Mouse (Mus musculus): ENCODE measurements at regions not wholly inside any gene's neighbourhood (a gene's known extent, or its start where the extent isn't known, plus 50 kb on each side); places are given as distances from the start of the nearest gene placed in this dataset.

DNA sequence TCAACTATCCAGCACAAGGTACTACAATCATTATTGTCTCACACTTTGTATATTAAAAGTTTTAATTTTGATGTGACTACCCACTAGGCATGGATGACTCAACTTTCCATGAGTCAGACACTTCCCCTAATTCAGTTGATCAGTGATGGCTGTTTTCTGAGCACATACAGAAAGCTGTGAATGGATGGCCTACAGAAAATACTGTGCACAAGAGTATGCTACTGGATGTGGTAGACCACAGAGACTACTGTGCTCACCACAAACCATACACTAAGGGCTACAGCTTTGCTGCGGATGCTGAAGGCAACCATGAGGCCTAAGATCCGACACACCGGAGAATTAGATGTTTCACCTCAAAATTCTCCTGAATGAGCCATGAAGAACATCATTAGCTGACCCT is 174.4 kb upstream of the March1 start:
- no peak for ATAC-seq (ENCODE audit: insufficient number of reproducible peaks, insufficient read depth, low FRiP score, low read depth)
- no peak overlapping the region for H3K9ac ChIP-seq (replicated peaks; ENCODE audit: low read depth, low read length)

DNA sequence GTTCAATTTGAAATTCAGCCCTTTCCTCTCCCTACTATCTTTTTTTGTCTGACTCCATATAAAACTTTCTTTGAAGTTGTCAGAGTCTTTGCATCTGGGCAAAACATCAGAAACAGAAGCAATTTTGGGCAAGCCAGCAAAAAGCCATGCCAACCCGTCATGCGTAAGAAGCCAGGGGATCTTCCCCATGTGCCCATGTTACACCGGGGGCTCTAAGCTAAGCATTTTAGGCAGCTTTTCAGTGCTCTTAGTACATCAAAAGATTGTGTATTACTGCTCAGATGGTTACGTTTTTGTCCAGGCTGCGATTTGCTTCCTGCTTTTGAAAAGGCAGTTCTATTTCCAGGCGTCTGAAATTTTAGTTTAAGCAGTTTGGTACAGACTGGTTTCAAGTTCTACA is 196.8 kb upstream of the March1 start:
- H3K9me3 ChIP-seq (ENCODE audit: control insufficient read depth, low read depth, low read length), result no peaks in the 10 kb centered on the region
- H3K36me3 ChIP-seq (ENCODE audit: control insufficient read depth, insufficient read depth, low read length), result no peaks in the 10 kb centered on the region
- H3K9ac ChIP-seq (replicated peaks; ENCODE audit: low read depth, low read length), result no peak overlapping the region
- H3K4me1 ChIP-seq (ENCODE audit: control insufficient read depth, insufficient read depth, low read length), result no peaks in the 10 kb centered on the region
- WGBS, result 84% methylated on average over 6 of the region's 6 CpGs
- no peak for ATAC-seq (ENCODE audit: insufficient number of reproducible peaks, insufficient read depth, low FRiP score, low read depth)
- H3K4me3 ChIP-seq (ENCODE audit: low read depth, low read length), result no peak overlapping the region
- H3K4me2 ChIP-seq (replicated peaks; ENCODE audit: low read depth, low read length), result no peak overlapping the region
- H3K27me3 ChIP-seq (ENCODE audit: control insufficient read depth, insufficient read depth, low read length), result no peaks in the 10 kb centered on the region
- no peak overlapping the region for H3K27ac ChIP-seq (ENCODE audit: low read length)

More for the DNA sequence above, 174.4 kb upstream of the March1 start:
- H3K36me3 ChIP-seq (ENCODE audit: control insufficient read depth, insufficient read depth, low read length), result no peaks in the 10 kb centered on the region
- H3K4me1 ChIP-seq (ENCODE audit: control insufficient read depth, insufficient read depth, low read length), result no peaks in the 10 kb centered on the region
- no peak overlapping the region for H3K4me2 ChIP-seq (replicated peaks; ENCODE audit: low read depth, low read length)
- H3K9me3 ChIP-seq (ENCODE audit: control insufficient read depth, low read depth, low read length), result no peaks in the 10 kb centered on the region
- WGBS, result 86% methylated on average over 3 of the region's 3 CpGs
- H3K27ac ChIP-seq (ENCODE audit: low read length), result no peak overlapping the region
- H3K27me3 ChIP-seq (ENCODE audit: control insufficient read depth, insufficient read depth, low read length), result no peaks in the 10 kb centered on the region
- H3K4me3 ChIP-seq (ENCODE audit: low read depth, low read length), result no peak overlapping the region

DNA sequence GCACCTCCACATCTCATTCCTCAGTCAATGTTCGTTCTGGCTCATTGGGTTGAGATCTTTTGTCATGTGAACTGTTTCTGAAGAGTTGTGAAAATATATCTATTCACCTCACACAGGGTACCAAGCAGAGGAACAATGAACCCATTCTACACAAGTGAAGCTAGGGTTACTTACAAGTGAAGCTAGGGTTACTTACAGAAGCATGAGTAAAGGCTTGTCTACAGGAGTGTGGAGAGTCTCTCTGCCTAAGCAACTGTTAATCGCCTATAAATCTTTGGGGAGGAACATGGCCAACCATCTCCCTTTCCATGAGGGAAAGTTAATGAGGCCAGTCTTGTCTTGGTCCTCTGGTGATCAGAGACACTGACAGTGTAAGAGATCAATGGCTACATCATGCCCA is 199.8 kb upstream of the March1 start:
- Histone ChIP-seq H3K9ac (replicated peaks; ENCODE audit: low read depth, low read length) (no peak overlapping the region), H3K4me3 (ENCODE audit: low read depth, low read length) (no peak overlapping the region), H3K36me3 (ENCODE audit: control insufficient read depth, insufficient read depth, low read length) (no peaks in the 10 kb centered on the region), H3K4me2 (replicated peaks; ENCODE audit: low read depth, low read length) (no peak overlapping the region), H3K27me3 (ENCODE audit: control insufficient read depth, insufficient read depth, low read length) (no peaks in the 10 kb centered on the region), H3K27ac (ENCODE audit: low read length) (no peak overlapping the region), H3K9me3 (ENCODE audit: control insufficient read depth, low read depth, low read length) (no peaks in the 10 kb centered on the region), H3K4me1 (ENCODE audit: control insufficient read depth, insufficient read depth, low read length) (no peaks in the 10 kb centered on the region)
- WGBS, result 92% methylated on average over 2 of the region's 2 CpGs
- ATAC-seq (ENCODE audit: insufficient number of reproducible peaks, insufficient read depth, low FRiP score, low read depth), result no peak

DNA sequence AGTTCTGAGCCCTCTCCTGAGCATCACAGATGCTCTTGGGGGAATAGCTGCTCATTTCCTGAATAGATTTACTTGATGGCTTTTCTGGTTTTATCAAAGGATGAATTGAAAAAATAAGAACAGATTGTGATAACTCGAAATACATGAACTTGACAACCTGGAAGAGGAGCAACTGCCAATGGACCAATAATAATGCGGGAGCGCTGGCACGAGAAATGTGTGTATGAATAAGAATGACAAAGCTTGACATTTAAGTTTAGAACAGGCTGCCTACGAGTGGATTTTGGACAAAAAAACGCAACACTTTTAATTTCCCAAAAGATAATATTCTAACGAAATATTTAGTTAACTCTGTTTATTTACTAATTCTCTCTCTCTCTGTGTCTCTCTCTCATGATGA is 203.5 kb upstream of the March1 start:
- no peaks in the 10 kb centered on the region for H3K27me3 ChIP-seq (ENCODE audit: control insufficient read depth, insufficient read depth, low read length)
- WGBS, result 90% methylated on average over 7 of the region's 7 CpGs
- no peak overlapping the region for H3K9ac ChIP-seq (replicated peaks; ENCODE audit: low read depth, low read length)
- H3K4me2 ChIP-seq (replicated peaks; ENCODE audit: low read depth, low read length), result no peak overlapping the region
- H3K27ac ChIP-seq (ENCODE audit: low read length), result no peak overlapping the region
- ATAC-seq (ENCODE audit: insufficient number of reproducible peaks, insufficient read depth, low FRiP score, low read depth), result no peak
- no peaks in the 10 kb centered on the region for H3K4me1 ChIP-seq (ENCODE audit: control insufficient read depth, insufficient read depth, low read length)
- H3K36me3 ChIP-seq (ENCODE audit: control insufficient read depth, insufficient read depth, low read length), result no peaks in the 10 kb centered on the region
- no peak overlapping the region for H3K4me3 ChIP-seq (ENCODE audit: low read depth, low read length)
- no peaks in the 10 kb centered on the region for H3K9me3 ChIP-seq (ENCODE audit: control insufficient read depth, low read depth, low read length)

DNA sequence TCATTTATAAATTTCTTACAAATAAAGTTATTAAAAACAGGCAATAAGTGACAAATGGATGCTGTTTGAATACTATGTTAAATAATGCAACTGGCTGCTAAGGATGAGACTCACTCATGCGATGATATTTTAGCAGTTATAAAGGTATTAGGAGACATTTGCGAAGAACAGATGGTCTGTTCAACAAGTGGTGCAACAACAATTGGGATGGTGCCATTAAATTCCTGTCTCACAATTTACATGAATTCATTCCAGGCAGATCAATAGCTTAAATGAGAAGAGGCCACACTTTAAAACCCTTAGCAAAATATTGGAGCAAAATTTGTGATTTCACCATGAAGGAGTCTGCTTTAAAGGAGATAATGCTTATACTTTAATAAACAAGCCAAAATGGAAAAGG is 205.4 kb upstream of the March1 start:
- Histone ChIP-seq H3K27ac (ENCODE audit: low read length) (no peak overlapping the region), H3K4me1 (ENCODE audit: control insufficient read depth, insufficient read depth, low read length) (no peaks in the 10 kb centered on the region), H3K9me3 (ENCODE audit: control insufficient read depth, low read depth, low read length) (no peaks in the 10 kb centered on the region), H3K4me2 (replicated peaks; ENCODE audit: low read depth, low read length) (no peak overlapping the region), H3K36me3 (ENCODE audit: control insufficient read depth, insufficient read depth, low read length) (no peaks in the 10 kb centered on the region), H3K4me3 (ENCODE audit: low read depth, low read length) (no peak overlapping the region), H3K27me3 (ENCODE audit: control insufficient read depth, insufficient read depth, low read length) (no peaks in the 10 kb centered on the region), H3K9ac (replicated peaks; ENCODE audit: low read depth, low read length) (no peak overlapping the region)
- 88% methylated on average over 2 of the region's 2 CpGs for WGBS
- no peak for ATAC-seq (ENCODE audit: insufficient number of reproducible peaks, insufficient read depth, low FRiP score, low read depth)

DNA sequence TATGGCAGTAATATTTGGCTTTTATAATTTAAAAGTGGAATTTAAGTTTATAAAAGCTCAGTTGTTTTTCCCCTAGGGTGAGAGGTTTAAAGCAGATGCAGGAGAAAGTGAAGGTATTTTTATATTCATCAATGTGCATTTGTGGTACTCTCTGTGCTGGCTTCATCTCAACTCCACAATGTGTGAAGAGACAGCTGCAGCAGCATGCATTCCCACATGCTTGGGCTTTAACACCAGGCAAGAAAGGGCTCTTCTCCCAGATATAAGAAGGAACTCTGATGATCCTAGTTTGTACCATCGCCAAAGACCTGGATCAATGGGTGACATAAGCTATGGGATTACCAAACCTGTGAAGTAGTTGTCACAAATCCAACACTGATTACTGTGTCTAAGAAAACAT is 221.9 kb upstream of the March1 start:
- H3K36me3 ChIP-seq (ENCODE audit: control insufficient read depth, insufficient read depth, low read length), result no peaks in the 10 kb centered on the region
- no peak overlapping the region for H3K4me2 ChIP-seq (replicated peaks; ENCODE audit: low read depth, low read length)
- H3K9ac ChIP-seq (replicated peaks; ENCODE audit: low read depth, low read length), result no peak overlapping the region
- no peaks in the 10 kb centered on the region for H3K4me1 ChIP-seq (ENCODE audit: control insufficient read depth, insufficient read depth, low read length)
- no peak for ATAC-seq (ENCODE audit: insufficient number of reproducible peaks, insufficient read depth, low FRiP score, low read depth)
- H3K27ac ChIP-seq (ENCODE audit: low read length), result no peak overlapping the region
- H3K9me3 ChIP-seq (ENCODE audit: control insufficient read depth, low read depth, low read length), result no peaks in the 10 kb centered on the region
- H3K27me3 ChIP-seq (ENCODE audit: control insufficient read depth, insufficient read depth, low read length), result no peaks in the 10 kb centered on the region
- no peak overlapping the region for H3K4me3 ChIP-seq (ENCODE audit: low read depth, low read length)
- 88% methylated on average over 1 of the region's 1 CpGs for WGBS

DNA sequence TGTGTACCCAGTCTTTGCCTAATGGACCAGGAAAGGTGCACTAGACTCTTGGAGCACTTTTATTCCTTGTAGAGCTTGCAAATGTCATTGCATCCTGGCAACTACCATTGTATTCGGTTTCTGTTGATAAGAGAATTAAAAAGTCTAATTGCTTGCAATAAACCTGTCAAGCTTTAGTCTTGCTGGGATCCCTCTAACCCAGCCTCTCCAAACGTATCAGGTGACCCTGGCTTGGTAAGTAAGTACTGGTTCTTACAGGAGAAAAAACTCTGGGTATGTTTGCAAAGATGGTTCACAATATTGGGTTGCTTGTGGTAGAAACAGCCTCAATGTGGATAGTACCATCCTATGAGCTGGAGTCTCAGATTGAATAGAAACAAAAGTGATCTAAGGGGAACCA is 226.6 kb upstream of the BC030870 start:
- H3K4me3 ChIP-seq (ENCODE audit: low read depth, low read length), result no peak overlapping the region
- H3K36me3 ChIP-seq (ENCODE audit: control insufficient read depth, insufficient read depth, low read length), result no peaks in the 10 kb centered on the region
- H3K9ac ChIP-seq (replicated peaks; ENCODE audit: low read depth, low read length), result no peak overlapping the region
- no peaks in the 10 kb centered on the region for H3K4me1 ChIP-seq (ENCODE audit: control insufficient read depth, insufficient read depth, low read length)
- no peaks in the 10 kb centered on the region for H3K27me3 ChIP-seq (ENCODE audit: control insufficient read depth, insufficient read depth, low read length)
- no peaks in the 10 kb centered on the region for H3K9me3 ChIP-seq (ENCODE audit: control insufficient read depth, low read depth, low read length)
- no peak overlapping the region for H3K4me2 ChIP-seq (replicated peaks; ENCODE audit: low read depth, low read length)
- H3K27ac ChIP-seq (ENCODE audit: low read length), result no peak overlapping the region
- ATAC-seq (ENCODE audit: insufficient number of reproducible peaks, insufficient read depth, low FRiP score, low read depth), result no peak
- 20% methylated on average over 2 of the region's 2 CpGs for WGBS

DNA sequence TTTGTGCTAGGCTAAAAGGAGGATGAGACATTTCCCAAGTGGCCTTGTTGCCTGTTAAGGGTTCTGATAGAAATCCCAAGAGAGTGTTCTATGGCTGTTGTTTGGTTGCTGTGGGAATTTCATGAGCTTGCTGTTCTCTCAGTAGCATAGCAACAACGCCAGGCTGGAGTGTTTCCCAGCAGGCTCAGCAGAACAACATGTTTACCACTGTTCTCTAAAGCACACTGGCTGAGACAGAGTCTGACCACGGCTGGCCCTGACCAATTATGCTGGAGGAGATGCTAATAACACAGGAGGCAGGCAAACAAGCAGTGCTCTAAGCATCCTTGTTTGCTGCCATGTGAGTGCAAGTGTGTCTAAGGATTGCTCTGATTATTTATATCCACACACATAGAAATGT is 220.0 kb upstream of the BC030870 start:
- no peaks in the 10 kb centered on the region for H3K4me1 ChIP-seq (ENCODE audit: control insufficient read depth, insufficient read depth, low read length)
- H3K9me3 ChIP-seq (ENCODE audit: control insufficient read depth, low read depth, low read length), result no peaks in the 10 kb centered on the region
- no peak overlapping the region for H3K4me2 ChIP-seq (replicated peaks; ENCODE audit: low read depth, low read length)
- H3K9ac ChIP-seq (replicated peaks; ENCODE audit: low read depth, low read length), result no peak overlapping the region
- H3K27me3 ChIP-seq (ENCODE audit: control insufficient read depth, insufficient read depth, low read length), result no peaks in the 10 kb centered on the region
- no peaks in the 10 kb centered on the region for H3K36me3 ChIP-seq (ENCODE audit: control insufficient read depth, insufficient read depth, low read length)
- H3K27ac ChIP-seq (ENCODE audit: low read length), result no peak overlapping the region
- 77% methylated on average over 2 of the region's 2 CpGs for WGBS
- ATAC-seq (ENCODE audit: insufficient number of reproducible peaks, insufficient read depth, low FRiP score, low read depth), result no peak
- no peak overlapping the region for H3K4me3 ChIP-seq (ENCODE audit: low read depth, low read length)

DNA sequence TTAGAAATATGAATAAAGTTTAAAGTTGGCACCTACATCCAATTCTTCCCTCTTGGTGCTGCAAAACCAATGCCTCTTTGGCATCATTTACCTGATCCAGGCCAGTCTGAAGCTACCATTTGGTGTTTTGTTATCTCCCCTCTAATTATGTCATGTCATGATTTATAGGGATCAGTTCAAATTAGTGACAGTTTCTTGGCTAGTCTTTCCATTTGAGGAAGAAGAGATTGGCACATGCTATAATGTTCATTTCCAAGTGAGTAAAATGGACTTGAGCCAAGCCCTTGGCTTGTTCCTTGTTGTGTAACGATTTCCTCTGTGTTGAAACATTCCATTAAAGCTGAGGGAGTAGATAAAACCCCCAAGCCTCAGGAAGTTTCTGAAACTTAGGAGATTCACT is 201.8 kb upstream of the BC030870 start:
- Histone ChIP-seq H3K9me3 (ENCODE audit: control insufficient read depth, low read depth, low read length) (no peaks in the 10 kb centered on the region), H3K36me3 (ENCODE audit: control insufficient read depth, insufficient read depth, low read length) (no peaks in the 10 kb centered on the region), H3K4me1 (ENCODE audit: control insufficient read depth, insufficient read depth, low read length) (no peaks in the 10 kb centered on the region), H3K4me3 (ENCODE audit: low read depth, low read length) (no peak overlapping the region), H3K27me3 (ENCODE audit: control insufficient read depth, insufficient read depth, low read length) (no peaks in the 10 kb centered on the region), H3K27ac (ENCODE audit: low read length) (no peak overlapping the region), H3K9ac (replicated peaks; ENCODE audit: low read depth, low read length) (no peak overlapping the region), H3K4me2 (replicated peaks; ENCODE audit: low read depth, low read length) (no peak overlapping the region)
- WGBS, result 65% methylated on average over 1 of the region's 1 CpGs
- no peak for ATAC-seq (ENCODE audit: insufficient number of reproducible peaks, insufficient read depth, low FRiP score, low read depth)

Measured in stomach, embryonic 14.5 days (tissue).